Mouse (Mus musculus) hematopoietic stem cell, adult 5-6 weeks (primary cell): ENCODE results near the gene Ptges3l. TPM values are rescaled to one million over a fixed set of nuclear protein-coding genes. Genes with fewer than 3 reads are reported as not detected.
"Not testable (repeated sequence)": the region's sequence is repeated elsewhere in the genome, so short reads cannot be mapped to it uniquely, and the experiment has no call there.

Experiments
- ATAC-seq, 2 experiments: fragments of 125-278 bp in 1 of 2; replicated peaks in 1 of 2; 2 replicates each; pipeline ENCODE4 v1.8.0; 2016 to 2017; ENCODE audit warnings: inconsistent platforms in 2 of 2, mild to moderate bottlenecking in 2 of 2, moderate number of reproducible peaks in 2 of 2, low read depth in 1 of 2, moderate TSS enrichment in 1 of 2; ENCODE audit not compliant: low FRiP score in 2 of 2, poor library complexity in 2 of 2, severe bottlenecking in 2 of 2, insufficient read depth in 1 of 2, low TSS enrichment in 1 of 2
- total RNA-seq: library from RNA; stranded (forward); fragments of 172-1452, 232-1000 nt; gene quantifications from 2 replicates; pipeline ENCODE4 v1.2.3, GENCODE M21; 2017

Ptges3l gene
- total RNA-seq, 1 experiment from 2014 or later = not detected

- ATAC-seq = not testable (repeated sequence)
Measured at GRCm38 (mm10) chr11:101441450-101442126, 16.5 kb upstream of the Ptges3l start.

GRCm38 (mm10) chr11:101438006-101438405 lies 12.9 kb upstream of the Ptges3l start:
- ATAC-seq = not testable (repeated sequence)

GRCm38 (mm10) chr11:101436916-101437315 lies 11.8 kb upstream of the Ptges3l start:
- ATAC-seq = no peak

- ATAC-seq = no peak
Measured at GRCm38 (mm10) chr11:101435831-101436230, 10.7 kb upstream of the Ptges3l start.

GRCm38 (mm10) chr11:101433396-101433795 lies 8.3 kb upstream of the Ptges3l start:
- no peak for ATAC-seq

- ATAC-seq = no peak
Measured at GRCm38 (mm10) chr11:101431327-101431726, 6.2 kb upstream of the Ptges3l start.

GRCm38 (mm10) chr11:101426165-101426564 lies 1.0 kb upstream of the Ptges3l start:
- ATAC-seq = no peak

GRCm38 (mm10) chr11:101424105-101424851 lies 855 bp downstream of the Ptges3l start, which contains the start of gene Gm27029:
Gene Gm27029 (minus strand): TSS chr11:101424796.
- peak in 1 of 2 experiments; percentile 17; a peak in 2 of 4 replicates for ATAC-seq

GRCm38 (mm10) chr11:101420148-101420547 lies 5.0 kb downstream of the Ptges3l start:
- no peak for ATAC-seq

- ATAC-seq = no peak
Measured at GRCm38 (mm10) chr11:101419610-101420009, 5.5 kb downstream of the Ptges3l start.

GRCm38 (mm10) chr11:101418991-101419390 lies 6.1 kb downstream of the Ptges3l start:
- ATAC-seq = no peak

GRCm38 (mm10) chr11:101417101-101417855 lies 7.9 kb downstream of the Ptges3l start, which contains the start of gene Aarsd1:
Gene Aarsd1 (minus strand): TSS chr11:101417615.
- ATAC-seq = peak; percentile 79 to 88

GRCm38 (mm10) chr11:101416433-101417100 lies 8.6 kb downstream of the Ptges3l start:
- ATAC-seq = peak in 1 of 2 experiments; percentile 39; a peak in 1 of 4 replicates

- ATAC-seq = no peak
Measured at GRCm38 (mm10) chr11:101415306-101415705, 9.8 kb downstream of the Ptges3l start.

- peak; percentile 80 to 85 for ATAC-seq
Measured at GRCm38 (mm10) chr11:101395110-101395509, 30.0 kb downstream of the Ptges3l start.

GRCm38 (mm10) chr11:101381817-101382216 lies 43.3 kb downstream of the Ptges3l start:
- no peak for ATAC-seq

- ATAC-seq = no peak
Measured at GRCm38 (mm10) chr11:101378926-101379325, 46.2 kb downstream of the Ptges3l start.
